Mouse (Mus musculus) lung, embryonic 14.5 days (tissue): ENCODE data around the gene Ermap. TPM values are rescaled to one million over a fixed set of nuclear protein-coding genes. Genes with fewer than 3 reads are reported as not detected.

Experiments
- ATAC-seq: fragments of 200-750 bp; cut with Nextera tagmentation; 2 replicates; pipeline ENCODE4 v1.8.0; 2017; ENCODE audit warnings: mild to moderate bottlenecking, moderate TSS enrichment, moderate library complexity; ENCODE audit not compliant: insufficient read depth
- DNase-seq: peaks from one replicate; pipeline ENCODE4 v3.0.0-alpha.2; 2015
- H3K27ac ChIP-seq: fragments of 300-500 bp; sonication (generic); 2 replicates; pipeline ENCODE4 v1.5.1; 2014; ENCODE audit warnings: low read depth, mild to moderate bottlenecking, moderate library complexity
- H3K27me3 ChIP-seq: fragments of 300-500 bp; sonication (generic); 2 replicates; pipeline ENCODE4 v1.6.1; 2014; ENCODE audit warnings: low read length, control low read depth; ENCODE audit not compliant: insufficient read depth
- H3K36me3 ChIP-seq: fragments of 300-500 bp; sonication (generic); 2 replicates; pipeline ENCODE4 v1.6.1; 2014; ENCODE audit warnings: control low read depth; ENCODE audit not compliant: insufficient read depth
- H3K4me1 ChIP-seq: fragments of 300-500 bp; sonication (generic); 2 replicates; pipeline ENCODE4 v1.6.1; 2014; ENCODE audit warnings: antibody characterized with exemption, control low read depth; ENCODE audit not compliant: insufficient read depth
- H3K4me2 ChIP-seq: fragments of 300-500 bp; sonication (generic); 2 replicates; pipeline ENCODE4 v1.6.1; 2014; ENCODE audit warnings: mild to moderate bottlenecking
- H3K4me3 ChIP-seq: fragments of 300-500 bp; sonication (generic); 2 replicates; pipeline ENCODE4 v1.5.1; 2014; ENCODE audit warnings: low read depth, low read length
- H3K9ac ChIP-seq: fragments of 300-500 bp; sonication (generic); 2 replicates; pipeline ENCODE4 v1.6.1; 2014
- H3K9me3 ChIP-seq: fragments of 300-500 bp; sonication (generic); 2 replicates; pipeline ENCODE4 v1.6.1; 2016; ENCODE audit warnings: low read depth, low read length, control low read depth
- CTCF ChIP-seq: IDR thresholded peaks from 2 replicates; pipeline ENCODE4 v1.5.1; 2016; ENCODE audit warnings: antibody characterized with exemption, low read depth
- WGBS: fragments of 180-500 bp; shearing (Covaris S2); extraction: QIAGEN DNeasy Blood & Tissue Kit; methylation state at CpG from one replicate; pipeline ENCODE4 v1.1.7; 2014; 5-methylcytosine and 5-hydroxymethylcytosine counted together
- polyA plus RNA-seq: library from polyadenylated mRNA; unstranded; fragments of >200 nt; fragmentation: Nextera tagmentation; extraction: Ambion mirVana; gene quantifications from 2 replicates; pipeline ENCODE4 v1.2.1, GENCODE M21; 2014

Ermap gene
- polyA plus RNA-seq, 1 experiment from 2014 or later: 0.79 TPM

GRCm38 (mm10) chr4:119188060-119188785 is 1.6 kb downstream of the Ermap start:
- H3K4me2 ChIP-seq: no peak overlapping the region; the same call in 1 of the 2 replicates
- H3K4me3 ChIP-seq: peak overlapping the region; percentile 8; the same call in 1 of the 2 replicates
- peak; percentile 31; the same call in 1 of the 2 replicates for TF ChIP-seq CTCF
- no peaks in the 10 kb centered on the region for H3K36me3 ChIP-seq
- H3K27ac ChIP-seq: no peak overlapping the region
- ATAC-seq: no peak
- 37% methylated on average over 11 of the region's 11 CpGs for WGBS
- H3K4me1 ChIP-seq: no peaks in the 10 kb centered on the region
- peak; percentile 19 for DNase-seq
- no peaks in the 10 kb centered on the region for H3K9me3 ChIP-seq
- no peaks in the 10 kb centered on the region for H3K27me3 ChIP-seq
- no peak overlapping the region; the same call in 1 of the 2 replicates for H3K9ac ChIP-seq

GRCm38 (mm10) chr4:119185771-119186170 is 4.0 kb downstream of the Ermap start:
- Histone ChIP-seq H3K27ac (no peak overlapping the region), H3K9me3 (no peaks in the 10 kb centered on the region), H3K4me2 (no peak overlapping the region), H3K27me3 (no peaks in the 10 kb centered on the region), H3K36me3 (no peaks in the 10 kb centered on the region), H3K4me3 (no peak overlapping the region), H3K4me1 (no peaks in the 10 kb centered on the region), H3K9ac (no peak overlapping the region)
- ATAC-seq (no peak), DNase-seq (no peak)
- WGBS: 75% methylated on average over 4 of the region's 4 CpGs
- no peak for TF ChIP-seq CTCF

- H3K4me2 ChIP-seq: no peak overlapping the region
- WGBS: 32% methylated on average over 1 of the region's 1 CpGs
- no peak for TF ChIP-seq CTCF
- H3K27ac ChIP-seq: no peak overlapping the region
- no peaks in the 10 kb centered on the region for H3K27me3 ChIP-seq
- DNase-seq: no peak
- H3K36me3 ChIP-seq: no peaks in the 10 kb centered on the region
- no peaks in the 10 kb centered on the region for H3K4me1 ChIP-seq
- H3K9me3 ChIP-seq: no peaks in the 10 kb centered on the region
- no peak overlapping the region for H3K9ac ChIP-seq
- no peak overlapping the region for H3K4me3 ChIP-seq
- no peak for ATAC-seq
Measured at GRCm38 (mm10) chr4:119183525-119183924, 6.3 kb downstream of the Ermap start.

GRCm38 (mm10) chr4:119181456-119181855 is 8.4 kb downstream of the Ermap start:
- Histone ChIP-seq H3K4me2 (no peak overlapping the region), H3K27me3 (no peaks in the 10 kb centered on the region), H3K27ac (no peak overlapping the region), H3K36me3 (no peaks in the 10 kb centered on the region), H3K4me3 (no peak overlapping the region), H3K9ac (no peak overlapping the region), H3K9me3 (no peaks in the 10 kb centered on the region), H3K4me1 (no peaks in the 10 kb centered on the region)
- TF ChIP-seq CTCF: no peak
- WGBS: 83% methylated on average over 9 of the region's 9 CpGs
- no peak for DNase-seq
- no peak for ATAC-seq

- no peak overlapping the region for H3K4me2 ChIP-seq
- H3K27me3 ChIP-seq: no peaks in the 10 kb centered on the region
- no peaks in the 10 kb centered on the region for H3K36me3 ChIP-seq
- H3K27ac ChIP-seq: no peak overlapping the region
- DNase-seq: no peak
- no peak for ATAC-seq
- no peak overlapping the region for H3K9ac ChIP-seq
- TF ChIP-seq CTCF: peak; percentile 31
- 40% methylated on average over 4 of the region's 4 CpGs for WGBS
- H3K4me3 ChIP-seq: no peak overlapping the region
- H3K4me1 ChIP-seq: no peaks in the 10 kb centered on the region
- no peaks in the 10 kb centered on the region for H3K9me3 ChIP-seq
Measured at GRCm38 (mm10) chr4:119180133-119180707, 9.6 kb downstream of the Ermap start.

DNA sequence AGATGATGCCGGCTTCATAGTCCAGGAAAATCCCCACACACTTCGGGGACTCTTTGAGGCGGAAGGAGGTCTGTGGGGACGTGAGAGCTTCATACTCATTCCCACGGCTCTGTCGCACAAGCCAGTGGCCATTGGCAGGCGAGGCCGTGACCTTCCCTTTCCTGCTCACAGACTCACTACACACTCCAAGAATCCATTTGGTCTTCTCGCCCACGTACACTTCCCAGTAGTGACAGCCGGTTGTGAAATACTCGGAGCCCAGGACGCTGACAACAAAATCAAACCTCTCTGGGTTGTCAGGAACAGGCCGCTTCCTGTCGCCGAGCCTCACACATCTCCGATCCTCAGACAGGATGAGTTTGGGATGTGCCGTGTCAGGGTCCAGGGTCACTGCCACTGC is 11.5 kb downstream of the Ermap start:
- Histone ChIP-seq H3K4me3 (no peak overlapping the region), H3K27ac (no peak overlapping the region; the same call in 1 of the 2 replicates), H3K4me1 (no peaks in the 10 kb centered on the region), H3K4me2 (no peak overlapping the region), H3K27me3 (no peaks in the 10 kb centered on the region), H3K9ac (no peak overlapping the region), H3K9me3 (no peaks in the 10 kb centered on the region), H3K36me3 (no peaks in the 10 kb centered on the region)
- DNase-seq: peak; percentile 39
- no peak for ATAC-seq
- WGBS: 37% methylated on average over 18 of the region's 18 CpGs
- no peak for TF ChIP-seq CTCF

- H3K4me1 ChIP-seq: peaks cover 4% of the 10 kb centered on the region; the same call in 1 of the 2 replicates
- no peak overlapping the region for H3K4me3 ChIP-seq
- no peaks in the 10 kb centered on the region for H3K27me3 ChIP-seq
- 56% methylated on average over 5 of the region's 5 CpGs for WGBS
- H3K27ac ChIP-seq: no peak overlapping the region
- DNase-seq: no peak
- H3K4me2 ChIP-seq: no peak overlapping the region
- no peak for ATAC-seq
- H3K9ac ChIP-seq: no peak overlapping the region
- H3K9me3 ChIP-seq: no peaks in the 10 kb centered on the region
- no peak for TF ChIP-seq CTCF
- H3K36me3 ChIP-seq: no peaks in the 10 kb centered on the region
Measured at GRCm38 (mm10) chr4:119177702-119178101, 12.1 kb downstream of the Ermap start.
